Comparison of ENCODE assay signal across 7 mouse cellular contexts in genomic region chr16:15195931-15196330, GRCm38 (mm10).
A peak's percentile ranks its signal among the peaks of the same experiment; 100 is the strongest.
DNase-seq lines count a peak whose midpoint lies in the region; ATAC-seq and TF ChIP-seq lines count a peak whose summit lies in the region.
"Not testable (repeated sequence)": the region's sequence is repeated elsewhere in the genome, so short reads cannot be mapped to it uniquely, and the experiment has no call there.

No protein-coding gene starts in this region.

- not testable (repeated sequence) for H3K4me2 ChIP-seq in embryonic facial prominence, embryonic 15.5 days (replicated peaks); heart, embryonic 14.5 days (ENCODE audit: low read length); limb, embryonic 13.5 days (replicated peaks)

- H3K27ac ChIP-seq in brown adipose tissue, adult 24 weeks (replicated peaks; ENCODE audit: low read depth, low read length) = peak overlapping the region; percentile 96
- H3K27ac ChIP-seq in embryonic facial prominence, embryonic 15.5 days (replicated peaks) = peak overlapping the region; percentile 65
- H3K27ac ChIP-seq in heart, embryonic 14.5 days (replicated peaks in 1 of 2; ENCODE audit: control insufficient read depth in 1 of 2, insufficient read depth in 1 of 2, low read depth in 2 of 2, low read length in 2 of 2) = peak overlapping the region; percentile 44 to 54
- peak overlapping the region; percentile 37; the same call in 1 of the 2 replicates for H3K27ac ChIP-seq in kidney, adult 2 months (ENCODE audit: insufficient read depth, low read depth, low read length)
- H3K27ac ChIP-seq in limb, embryonic 13.5 days = peak overlapping the region; percentile 74

- not testable (repeated sequence) for H3K27me3 ChIP-seq in embryonic facial prominence, embryonic 15.5 days; heart, embryonic 14.5 days (ENCODE audit: control insufficient read depth, insufficient read depth, low read length); kidney, adult 2 months (replicated peaks; ENCODE audit: control insufficient read depth, insufficient read depth, low read length); limb, embryonic 13.5 days

- not testable (repeated sequence) for ATAC-seq in embryonic facial prominence, embryonic 15.5 days (ENCODE audit: insufficient number of reproducible peaks, low FRiP score, low TSS enrichment, low read depth); heart, embryonic 14.5 days (ENCODE audit: insufficient number of reproducible peaks, insufficient read depth, low FRiP score, low read depth); limb, embryonic 13.5 days (ENCODE audit: low FRiP score, low read depth)

- not testable (repeated sequence) for TF ChIP-seq CTCF in kidney, adult 2 months (conservative IDR thresholded peaks at IDR 0.05; ENCODE audit: insufficient read depth, insufficient read length, low read depth, low read length)

- H3K9ac ChIP-seq in embryonic facial prominence, embryonic 15.5 days; heart, embryonic 14.5 days (ENCODE audit: low read length); limb, embryonic 13.5 days: not testable (repeated sequence)

- H3K36me3 ChIP-seq in embryonic facial prominence, embryonic 15.5 days; heart, embryonic 14.5 days (ENCODE audit: control insufficient read depth, insufficient read depth, low read length); kidney, adult 2 months (ENCODE audit: control insufficient read depth, insufficient read depth, low read length); limb, embryonic 13.5 days: not testable (repeated sequence)

- not testable (repeated sequence) for H3K4me1 ChIP-seq in brown adipose tissue, adult 24 weeks (ENCODE audit: control insufficient read depth, insufficient read depth, insufficient read length, low read length); kidney, adult 2 months (ENCODE audit: control insufficient read depth, insufficient read depth, low read length)
- H3K4me1 ChIP-seq in embryonic facial prominence, embryonic 15.5 days = peaks cover 25% of the 10 kb centered on the region
- H3K4me1 ChIP-seq in heart, embryonic 14.5 days (ENCODE audit: control insufficient read depth in 2 of 2, insufficient read depth in 2 of 2, low read length in 2 of 2) = peaks cover 3 to 14% of the 10 kb centered on the region in 2 experiments; a peak in 3 of 4 replicates
- H3K4me1 ChIP-seq in limb, embryonic 13.5 days = peaks cover 39% of the 10 kb centered on the region

- DNase-seq in gastrocnemius, postnatal 10 days = peak; percentile 24
- not testable (repeated sequence) for DNase-seq in kidney, adult 2 months
- peak; percentile 41 for DNase-seq in lung, postnatal 10 days

- not testable (repeated sequence) for H3K9me3 ChIP-seq in embryonic facial prominence, embryonic 15.5 days (replicated peaks); heart, embryonic 14.5 days (ENCODE audit: control insufficient read depth, low read length); limb, embryonic 13.5 days

- WGBS in embryonic facial prominence, embryonic 15.5 days = 77% methylated on average over 8 of the region's 12 CpGs
- 91% methylated on average over 5 of the region's 12 CpGs for WGBS in heart, embryonic 14.5 days
- WGBS in kidney, adult 2 months = 91% methylated on average over 8 of the region's 12 CpGs
- 86% methylated on average over 7 of the region's 12 CpGs for whole genome bisulfite sequencing in limb, embryonic 13.5 days

- peak overlapping the region; percentile 3; the same call in 1 of the 2 replicates for H3K4me3 ChIP-seq in brown adipose tissue, adult 24 weeks (ENCODE audit: insufficient read depth, low read depth, low read length)
- not testable (repeated sequence) for H3K4me3 ChIP-seq in embryonic facial prominence, embryonic 15.5 days (replicated peaks); heart, embryonic 14.5 days (ENCODE audit: control insufficient read depth in 1 of 2, insufficient read depth in 1 of 2, low read depth in 1 of 2, low read length in 2 of 2); kidney, adult 2 months (ENCODE audit: insufficient read depth, low read depth, low read length); limb, embryonic 13.5 days

- not testable (repeated sequence) for TF ChIP-seq POLR2A in kidney, adult 2 months (IDR thresholded peaks at IDR 0.05; ENCODE audit: low read depth, low read length)

Comparison
In these comparisons a context has a peak if more than half of its experiments do, and no peak if none do; other contexts are left out.
1. H3K27ac ChIP-seq: peak in every context shown above with its lines; median percentile 96 in brown adipose tissue, adult 24 weeks; 74 in limb, embryonic 13.5 days; 65 in embryonic facial prominence, embryonic 15.5 days; 49 in heart, embryonic 14.5 days; 37 in kidney, adult 2 months.